Mouse (Mus musculus): ENCODE data around the gene Srsf7.

The Srsf7 gene

DNA sequence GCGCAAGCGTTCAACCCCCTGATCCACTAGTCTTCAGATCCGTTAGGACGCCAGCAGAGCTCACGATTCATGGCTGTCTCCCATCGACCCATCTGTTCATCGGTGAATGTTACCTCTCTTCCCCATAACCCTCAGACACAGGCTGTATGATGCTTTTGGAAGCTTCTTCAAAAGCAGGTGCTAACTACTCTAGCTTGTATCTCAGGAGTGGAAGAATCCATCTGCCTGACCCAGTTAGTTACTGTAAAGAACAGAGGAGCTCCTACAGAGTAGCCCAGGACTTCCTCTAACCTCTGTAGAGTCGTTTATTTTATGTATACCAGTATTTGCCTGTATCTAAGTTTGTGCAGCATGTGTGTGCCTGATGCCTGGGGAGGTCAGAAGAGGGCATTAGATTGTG, 50.2 kb downstream of the Srsf7 start:
- no peak for DNase-seq (ENCODE audit: low spot score)

GRCm38 (mm10) chr17:80153631-80154030, 53.5 kb downstream of the Srsf7 start:
- no peak for DNase-seq (ENCODE audit: low spot score)

DNA sequence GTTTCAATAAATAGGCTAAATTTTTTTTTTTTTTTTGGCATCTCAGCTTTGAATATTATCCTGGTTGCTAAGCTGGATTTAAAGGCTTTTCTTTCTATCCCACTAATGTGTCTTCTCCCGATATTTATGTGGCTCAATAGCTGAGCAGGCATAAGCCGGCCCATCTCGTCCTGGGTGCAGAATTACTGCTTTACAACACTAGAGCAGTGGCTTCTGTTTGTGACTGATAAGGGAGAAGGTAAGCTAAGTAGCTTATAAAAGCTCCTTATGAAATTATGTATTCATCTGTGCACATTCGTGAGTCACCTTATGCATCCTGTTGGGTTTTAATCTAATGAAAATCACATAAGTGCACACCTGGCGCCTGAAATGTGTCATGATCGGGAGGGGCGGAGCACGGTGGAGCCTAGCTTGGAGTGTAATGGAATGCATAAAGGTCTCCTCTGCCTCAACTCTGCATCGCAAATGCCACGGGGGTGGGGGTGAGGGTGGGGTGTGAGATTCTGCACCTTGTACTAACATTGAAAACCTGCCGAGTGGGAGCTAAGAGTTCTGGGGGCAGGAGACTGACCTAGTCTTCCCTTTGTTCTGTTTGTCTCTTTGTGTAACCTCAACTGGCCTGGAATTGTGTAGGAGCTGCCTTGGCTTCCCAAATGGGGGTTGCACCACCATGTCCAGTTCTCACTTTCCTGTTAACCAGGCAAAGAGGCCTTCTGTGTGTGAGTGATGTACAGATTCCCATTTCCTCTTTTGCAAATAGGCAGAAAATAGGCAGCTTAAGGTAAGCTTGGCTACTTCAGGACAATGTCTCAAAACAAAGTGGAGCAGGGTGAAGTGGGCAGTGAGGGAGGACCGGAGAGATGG, 54.1 kb downstream of the Srsf7 start:
- DNase-seq (ENCODE audit: low spot score) = no peak

GRCm38 (mm10) chr17:80151353-80151752, 55.8 kb downstream of the Srsf7 start:
- DNase-seq (ENCODE audit: low spot score) = no peak

All from ovary, postnatal 14 days (tissue).